Mouse (Mus musculus) heart, adult 2 months (tissue): ENCODE results near the gene Slc25a25.

ENCODE experiments used
- CTCF ChIP-seq: fragments of 200-600 bp; IDR thresholded peaks from 2 replicates; pipeline ENCODE4 v1.8.1; 2022; ENCODE audit warnings: antibody characterized with exemption, mild to moderate bottlenecking, moderate library complexity
- EP300 ChIP-seq: fragments of 200-500 bp; IDR thresholded peaks from 2 replicates; pipeline ENCODE4 v1.6.1; 2011; ENCODE audit warnings: low read depth, low read length, control low read depth; ENCODE audit not compliant: insufficient read depth
- POLR2A ChIP-seq: fragments of 200-500 bp; IDR thresholded peaks from 2 replicates; pipeline ENCODE4 v1.6.1; 2011; ENCODE audit warnings: mild to moderate bottlenecking, low read depth, low read length, control low read depth; ENCODE audit not compliant: insufficient read depth

DNA sequence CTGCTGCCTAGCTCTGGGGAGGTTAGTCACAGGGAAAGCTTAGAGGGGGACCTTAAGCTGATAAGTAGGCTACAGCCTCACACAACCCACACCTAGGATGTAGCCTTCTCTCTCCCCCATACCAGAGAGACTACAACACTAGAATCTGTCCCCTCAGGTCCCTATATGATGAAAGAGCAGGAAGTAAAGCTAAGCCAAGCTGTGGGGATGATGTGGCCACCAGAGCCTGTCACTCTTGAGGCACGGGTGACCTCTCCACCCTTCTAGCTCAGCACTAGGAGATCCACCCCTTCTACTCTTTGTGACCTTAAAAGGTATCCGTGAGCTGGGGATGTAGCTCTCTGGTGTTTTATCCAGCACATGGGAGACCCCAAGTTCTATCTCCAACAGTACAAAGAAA lies 62.1 kb downstream of the Slc25a25 start:
- TF ChIP-seq POLR2A (no peak), EP300 (no peak), CTCF (no peak)
